Mouse (Mus musculus): ENCODE measurements at regions not wholly inside any gene's neighbourhood (a gene's known extent, or its start where the extent isn't known, plus 50 kb on each side); places are given as distances from the start of the nearest gene placed in this dataset.

DNA sequence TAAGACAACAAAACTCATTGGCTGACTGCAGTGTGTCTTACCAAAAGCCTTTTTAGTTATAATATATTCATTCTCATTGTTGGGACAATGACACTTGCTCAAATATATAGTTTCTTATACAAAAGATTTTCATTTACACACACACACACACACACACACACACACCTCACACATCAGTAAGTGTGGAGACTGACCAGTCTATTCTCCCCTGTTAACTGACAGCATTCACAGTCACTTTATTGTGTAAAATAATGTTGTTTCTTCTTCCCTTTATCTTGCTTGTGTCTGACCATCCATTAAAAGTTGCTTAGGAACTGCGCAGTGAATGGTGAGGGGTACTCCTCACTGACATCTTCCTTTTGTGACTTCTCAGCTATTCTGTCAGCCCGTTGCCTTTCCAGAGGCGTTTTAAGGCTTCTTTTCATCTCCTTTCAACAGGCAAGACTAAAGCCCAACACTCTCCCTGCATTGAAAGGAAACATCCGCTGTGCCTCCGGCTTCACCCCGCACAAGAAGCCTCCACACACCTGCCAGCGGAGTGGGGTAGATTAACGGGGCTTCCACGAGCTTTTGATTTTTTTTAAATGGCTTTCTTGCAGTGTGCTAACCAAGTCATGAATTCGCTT, 111.1 kb upstream of the Vgll2 start:
- Histone ChIP-seq H3K4me3 (ENCODE audit: low read depth, low read length) (no peak overlapping the region), H3K9me3 (ENCODE audit: control insufficient read depth, low read length) (no peaks in the 10 kb centered on the region), H3K4me2 (ENCODE audit: low read depth, low read length, severe bottlenecking) (no peak overlapping the region), H3K4me1 (replicated peaks; ENCODE audit: control insufficient read depth, insufficient read depth, low read length) (no peaks in the 10 kb centered on the region), H3K27me3 (ENCODE audit: control insufficient read depth, insufficient read depth, low read length) (no peaks in the 10 kb centered on the region), H3K36me3 (ENCODE audit: control insufficient read depth, insufficient read depth, low read length) (no peaks in the 10 kb centered on the region), H3K27ac (ENCODE audit: low read depth, low read length) (no peak overlapping the region), H3K9ac (ENCODE audit: low read length) (no peak overlapping the region)
- DNase-seq (ENCODE audit: low spot score) (no peak), ATAC-seq (replicated peaks; ENCODE audit: low FRiP score) (no peak)
- 18% methylated on average over 10 of the region's 10 CpGs for WGBS

DNA sequence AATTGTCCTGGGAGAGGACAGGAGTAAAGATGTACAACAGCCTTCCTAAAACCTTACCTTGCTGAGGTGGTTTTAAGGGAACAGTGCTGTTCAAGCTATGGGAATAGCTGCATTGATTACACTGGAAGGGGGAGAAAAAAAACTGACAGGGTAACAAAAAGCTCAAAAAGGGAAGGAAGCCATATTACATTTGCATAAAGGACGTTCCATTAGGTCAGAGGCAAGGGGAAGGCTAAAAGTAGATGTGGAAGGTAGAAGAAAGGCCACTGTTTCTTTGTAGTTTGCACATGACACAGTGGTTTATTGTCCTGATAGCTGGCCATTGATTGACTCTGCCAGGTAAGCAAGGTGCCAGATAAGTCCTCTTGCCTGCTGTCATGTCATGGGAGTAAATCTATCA, 110.2 kb upstream of the Vgll2 start:
- Histone ChIP-seq H3K27me3 (ENCODE audit: control insufficient read depth, insufficient read depth, low read length) (no peaks in the 10 kb centered on the region), H3K4me2 (ENCODE audit: low read depth, low read length, severe bottlenecking) (no peak overlapping the region), H3K36me3 (ENCODE audit: control insufficient read depth, insufficient read depth, low read length) (no peaks in the 10 kb centered on the region), H3K4me3 (ENCODE audit: low read depth, low read length) (no peak overlapping the region), H3K4me1 (replicated peaks; ENCODE audit: control insufficient read depth, insufficient read depth, low read length) (no peaks in the 10 kb centered on the region), H3K9me3 (ENCODE audit: control insufficient read depth, low read length) (no peaks in the 10 kb centered on the region), H3K27ac (ENCODE audit: low read depth, low read length) (no peak overlapping the region), H3K9ac (ENCODE audit: low read length) (no peak overlapping the region)
- 60% methylated on average over 1 of the region's 1 CpGs for WGBS
- DNase-seq (ENCODE audit: low spot score): no peak
- no peak for ATAC-seq (replicated peaks; ENCODE audit: low FRiP score)

DNA sequence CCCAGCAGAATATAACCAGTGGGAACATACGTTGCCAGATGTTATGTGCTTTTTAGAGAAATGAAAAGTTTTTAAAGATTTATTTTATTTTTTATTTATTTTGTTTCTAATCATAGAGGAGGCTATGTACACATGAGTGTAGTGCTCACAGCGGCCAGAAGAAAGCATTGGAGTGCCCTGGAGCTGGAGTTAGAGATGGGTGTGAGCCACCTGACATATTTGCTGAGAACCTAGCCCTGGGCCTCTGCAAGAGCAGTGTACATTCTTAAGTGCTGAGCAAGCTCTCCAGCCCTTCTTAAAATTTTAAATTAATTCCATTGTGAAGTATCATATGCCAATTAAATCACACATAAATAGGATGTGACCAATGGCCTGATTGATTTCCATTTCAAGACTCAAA, 95.7 kb upstream of the Vgll2 start:
- no peak overlapping the region for H3K4me3 ChIP-seq (ENCODE audit: low read depth, low read length)
- no peak overlapping the region for H3K27ac ChIP-seq (ENCODE audit: low read depth, low read length)
- no peaks in the 10 kb centered on the region for H3K9me3 ChIP-seq (ENCODE audit: control insufficient read depth, low read length)
- 92% methylated on average over 2 of the region's 2 CpGs for WGBS
- no peaks in the 10 kb centered on the region for H3K4me1 ChIP-seq (replicated peaks; ENCODE audit: control insufficient read depth, insufficient read depth, low read length)
- H3K27me3 ChIP-seq (ENCODE audit: control insufficient read depth, insufficient read depth, low read length): no peaks in the 10 kb centered on the region
- no peak for DNase-seq (ENCODE audit: low spot score)
- no peak overlapping the region for H3K4me2 ChIP-seq (ENCODE audit: low read depth, low read length, severe bottlenecking)
- no peak overlapping the region for H3K9ac ChIP-seq (ENCODE audit: low read length)
- H3K36me3 ChIP-seq (ENCODE audit: control insufficient read depth, insufficient read depth, low read length): no peaks in the 10 kb centered on the region
- ATAC-seq (replicated peaks; ENCODE audit: low FRiP score): no peak

DNA sequence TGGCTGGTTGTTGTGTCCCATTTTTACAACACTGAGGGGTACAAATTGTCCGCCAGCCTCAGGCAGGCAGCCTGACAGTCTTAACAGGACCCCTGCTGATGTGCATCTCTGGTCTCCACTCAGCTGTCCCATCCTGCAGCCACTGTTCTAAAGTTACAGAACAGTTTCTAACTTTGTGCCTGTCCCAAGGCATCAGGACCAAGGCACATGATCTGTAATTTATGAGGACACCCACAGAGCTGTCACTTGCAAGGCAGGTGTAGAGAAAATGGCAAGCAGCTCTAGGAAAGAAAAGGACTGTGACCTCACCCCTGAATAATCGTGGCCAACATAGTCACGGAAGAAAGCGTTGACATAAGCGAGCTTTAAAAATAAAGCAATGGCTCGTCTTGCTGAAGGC, 93.0 kb upstream of the Vgll2 start:
- DNase-seq (ENCODE audit: low spot score) (no peak), ATAC-seq (replicated peaks; ENCODE audit: low FRiP score) (no peak)
- no peak overlapping the region for H3K9ac ChIP-seq (ENCODE audit: low read length)
- no peak overlapping the region for H3K4me2 ChIP-seq (ENCODE audit: low read depth, low read length, severe bottlenecking)
- H3K9me3 ChIP-seq (ENCODE audit: control insufficient read depth, low read length): no peaks in the 10 kb centered on the region
- H3K27me3 ChIP-seq (ENCODE audit: control insufficient read depth, insufficient read depth, low read length): no peaks in the 10 kb centered on the region
- H3K36me3 ChIP-seq (ENCODE audit: control insufficient read depth, insufficient read depth, low read length): no peaks in the 10 kb centered on the region
- WGBS: 83% methylated on average over 6 of the region's 6 CpGs
- H3K27ac ChIP-seq (ENCODE audit: low read depth, low read length): no peak overlapping the region
- H3K4me1 ChIP-seq (replicated peaks; ENCODE audit: control insufficient read depth, insufficient read depth, low read length): no peaks in the 10 kb centered on the region
- H3K4me3 ChIP-seq (ENCODE audit: low read depth, low read length): no peak overlapping the region

DNA sequence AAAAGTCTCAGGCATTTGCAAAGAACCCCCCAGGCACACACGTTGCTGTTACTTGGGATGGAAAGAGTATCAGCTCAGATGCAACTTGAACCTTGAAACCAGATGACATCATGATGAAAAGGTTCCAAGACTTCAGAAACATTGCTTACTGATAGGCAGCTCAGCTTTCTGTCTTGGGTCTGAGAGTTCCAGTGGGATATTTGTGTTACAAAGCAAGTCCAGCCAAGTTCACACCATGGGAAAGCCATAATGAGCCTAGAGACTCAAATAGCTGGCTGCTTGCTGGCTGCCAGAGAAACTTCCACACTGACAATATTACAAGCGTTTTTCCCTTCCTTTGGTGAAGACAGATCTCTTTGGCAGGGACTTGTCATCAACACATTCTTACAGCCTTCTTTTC, 92.0 kb upstream of the Vgll2 start:
- Histone ChIP-seq H3K4me1 (replicated peaks; ENCODE audit: control insufficient read depth, insufficient read depth, low read length) (no peaks in the 10 kb centered on the region), H3K27me3 (ENCODE audit: control insufficient read depth, insufficient read depth, low read length) (no peaks in the 10 kb centered on the region), H3K36me3 (ENCODE audit: control insufficient read depth, insufficient read depth, low read length) (no peaks in the 10 kb centered on the region), H3K4me2 (ENCODE audit: low read depth, low read length, severe bottlenecking) (no peak overlapping the region), H3K9ac (ENCODE audit: low read length) (no peak overlapping the region), H3K4me3 (ENCODE audit: low read depth, low read length) (no peak overlapping the region), H3K27ac (ENCODE audit: low read depth, low read length) (no peak overlapping the region), H3K9me3 (ENCODE audit: control insufficient read depth, low read length) (no peaks in the 10 kb centered on the region)
- DNase-seq (ENCODE audit: low spot score) (no peak), ATAC-seq (replicated peaks; ENCODE audit: low FRiP score) (no peak)
- WGBS: 68% methylated on average over 2 of the region's 2 CpGs

DNA sequence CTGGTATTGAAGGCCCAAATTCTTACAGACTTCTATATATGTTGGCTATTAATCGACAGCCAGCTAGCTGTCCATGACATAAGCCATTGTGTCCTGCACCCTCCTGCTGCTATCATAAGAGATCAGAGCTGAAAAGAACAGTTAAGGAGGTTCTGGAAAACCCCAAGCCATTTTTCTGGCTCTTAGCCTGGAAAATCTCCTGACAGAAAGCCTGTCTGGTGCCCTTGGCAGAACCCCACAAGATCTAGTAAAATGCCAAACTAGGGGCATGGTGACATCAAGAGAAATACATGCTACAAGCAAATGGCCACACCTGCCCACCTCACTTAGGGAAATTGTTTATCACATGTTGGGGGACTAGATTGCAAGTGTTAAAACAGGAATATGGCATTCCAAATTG, 91.6 kb upstream of the Vgll2 start:
- no peaks in the 10 kb centered on the region for H3K9me3 ChIP-seq (ENCODE audit: control insufficient read depth, low read length)
- no peak overlapping the region for H3K27ac ChIP-seq (ENCODE audit: low read depth, low read length)
- no peaks in the 10 kb centered on the region for H3K36me3 ChIP-seq (ENCODE audit: control insufficient read depth, insufficient read depth, low read length)
- DNase-seq (ENCODE audit: low spot score) (no peak), ATAC-seq (replicated peaks; ENCODE audit: low FRiP score) (no peak)
- H3K4me3 ChIP-seq (ENCODE audit: low read depth, low read length): no peak overlapping the region
- no peak overlapping the region for H3K4me2 ChIP-seq (ENCODE audit: low read depth, low read length, severe bottlenecking)
- no peak overlapping the region for H3K9ac ChIP-seq (ENCODE audit: low read length)
- H3K27me3 ChIP-seq (ENCODE audit: control insufficient read depth, insufficient read depth, low read length): no peaks in the 10 kb centered on the region
- 71% methylated on average over 1 of the region's 1 CpGs for WGBS
- H3K4me1 ChIP-seq (replicated peaks; ENCODE audit: control insufficient read depth, insufficient read depth, low read length): no peaks in the 10 kb centered on the region

DNA sequence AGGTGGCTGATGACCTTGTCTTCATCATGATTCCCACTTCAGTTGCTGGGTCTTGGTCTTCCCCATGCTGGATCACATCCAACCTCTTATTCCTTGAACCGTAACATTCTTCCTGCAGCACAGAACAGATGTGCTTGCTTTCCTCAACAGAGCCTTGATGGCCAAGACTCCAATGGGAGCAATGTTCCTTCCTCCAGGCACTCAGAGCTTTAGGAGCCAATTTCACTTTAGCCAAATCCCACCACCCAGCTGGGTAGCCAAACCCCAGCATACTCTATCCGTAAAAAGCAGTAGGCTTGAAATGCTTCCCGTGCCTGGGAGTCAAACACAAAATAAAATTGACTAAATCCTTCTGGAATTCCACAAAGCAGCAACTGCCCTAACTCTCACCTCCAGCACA, 86.8 kb upstream of the Vgll2 start:
- no peak overlapping the region for H3K4me3 ChIP-seq (ENCODE audit: low read depth, low read length)
- no peaks in the 10 kb centered on the region for H3K27me3 ChIP-seq (ENCODE audit: control insufficient read depth, insufficient read depth, low read length)
- no peak overlapping the region for H3K4me2 ChIP-seq (ENCODE audit: low read depth, low read length, severe bottlenecking)
- no peaks in the 10 kb centered on the region for H3K9me3 ChIP-seq (ENCODE audit: control insufficient read depth, low read length)
- no peaks in the 10 kb centered on the region for H3K4me1 ChIP-seq (replicated peaks; ENCODE audit: control insufficient read depth, insufficient read depth, low read length)
- 82% methylated on average over 3 of the region's 3 CpGs for WGBS
- H3K36me3 ChIP-seq (ENCODE audit: control insufficient read depth, insufficient read depth, low read length): no peaks in the 10 kb centered on the region
- DNase-seq (ENCODE audit: low spot score) (no peak), ATAC-seq (replicated peaks; ENCODE audit: low FRiP score) (no peak)
- no peak overlapping the region for H3K27ac ChIP-seq (ENCODE audit: low read depth, low read length)
- no peak overlapping the region for H3K9ac ChIP-seq (ENCODE audit: low read length)

DNA sequence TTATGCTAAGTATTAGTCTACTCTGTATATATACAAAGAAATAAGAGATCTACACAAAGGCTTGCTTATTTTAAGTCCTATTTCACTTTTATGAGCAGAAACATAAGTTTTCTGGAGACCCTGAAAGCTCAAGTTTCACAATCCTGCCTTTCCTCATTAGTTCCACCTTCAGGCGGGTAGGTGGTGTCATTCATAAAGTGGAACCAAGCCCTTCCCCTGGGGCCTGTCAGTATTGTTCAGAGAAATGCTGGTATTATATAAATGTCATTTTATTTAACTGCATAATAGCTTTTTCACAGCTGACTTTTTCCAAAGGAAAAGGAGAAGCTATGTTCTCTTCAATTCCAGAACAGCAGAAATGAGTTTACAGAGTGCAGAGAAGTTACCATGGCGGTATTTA, 81.1 kb upstream of the Vgll2 start:
- ATAC-seq (replicated peaks; ENCODE audit: low FRiP score) (no peak), DNase-seq (ENCODE audit: low spot score) (no peak)
- H3K9ac ChIP-seq (ENCODE audit: low read length): no peak overlapping the region
- H3K4me2 ChIP-seq (ENCODE audit: low read depth, low read length, severe bottlenecking): no peak overlapping the region
- no peaks in the 10 kb centered on the region for H3K9me3 ChIP-seq (ENCODE audit: control insufficient read depth, low read length)
- H3K4me3 ChIP-seq (ENCODE audit: low read depth, low read length): no peak overlapping the region
- H3K27me3 ChIP-seq (ENCODE audit: control insufficient read depth, insufficient read depth, low read length): no peaks in the 10 kb centered on the region
- H3K36me3 ChIP-seq (ENCODE audit: control insufficient read depth, insufficient read depth, low read length): no peaks in the 10 kb centered on the region
- WGBS: 76% methylated on average over 2 of the region's 2 CpGs
- no peaks in the 10 kb centered on the region for H3K4me1 ChIP-seq (replicated peaks; ENCODE audit: control insufficient read depth, insufficient read depth, low read length)
- H3K27ac ChIP-seq (ENCODE audit: low read depth, low read length): no peak overlapping the region

DNA sequence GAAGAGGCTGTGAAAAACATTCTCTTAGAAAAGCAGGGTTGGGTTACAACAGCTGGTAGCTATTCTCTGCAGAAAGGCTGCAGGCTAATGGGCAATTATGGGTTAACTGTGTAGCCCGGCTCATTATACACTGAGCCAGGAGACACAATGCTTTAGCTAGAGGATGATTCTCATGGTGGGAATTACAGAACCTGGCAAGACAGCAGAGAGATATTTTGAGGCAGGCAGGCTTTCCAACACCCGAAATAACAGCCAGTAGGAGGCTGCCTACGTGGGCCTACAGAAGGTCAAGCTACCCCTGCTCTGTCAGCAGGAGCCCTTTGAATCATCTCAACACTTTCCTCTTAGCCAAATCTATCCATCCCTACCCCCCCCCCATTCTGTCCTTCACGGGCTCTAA, 76.6 kb upstream of the Vgll2 start:
- Histone ChIP-seq H3K27ac (ENCODE audit: low read depth, low read length) (no peak overlapping the region), H3K4me1 (replicated peaks; ENCODE audit: control insufficient read depth, insufficient read depth, low read length) (no peaks in the 10 kb centered on the region), H3K4me3 (ENCODE audit: low read depth, low read length) (no peak overlapping the region), H3K4me2 (ENCODE audit: low read depth, low read length, severe bottlenecking) (no peak overlapping the region), H3K27me3 (ENCODE audit: control insufficient read depth, insufficient read depth, low read length) (no peaks in the 10 kb centered on the region), H3K9ac (ENCODE audit: low read length) (no peak overlapping the region), H3K36me3 (ENCODE audit: control insufficient read depth, insufficient read depth, low read length) (no peaks in the 10 kb centered on the region), H3K9me3 (ENCODE audit: control insufficient read depth, low read length) (no peaks in the 10 kb centered on the region)
- ATAC-seq (replicated peaks; ENCODE audit: low FRiP score) (peak; percentile 31; the same call in 1 of the 2 replicates), DNase-seq (ENCODE audit: low spot score) (no peak)
- 52% methylated on average over 4 of the region's 4 CpGs for WGBS
